Mouse (Mus musculus) heart, postnatal 0 days (tissue): ENCODE data around the gene Slc6a16.

Experiments
- CTCF ChIP-seq: IDR thresholded peaks from 2 replicates; pipeline ENCODE4 v1.5.1; 2016; ENCODE audit warnings: antibody characterized with exemption, control low read depth, low read depth
- EP300 ChIP-seq: IDR thresholded peaks from 2 replicates; pipeline ENCODE4 v1.6.1; 2016; ENCODE audit warnings: antibody characterized with exemption, low read depth

GRCm38 (mm10) chr7:45234922-45235571 lies 5.8 kb upstream of the Slc6a16 start:
- TF ChIP-seq CTCF: no peak
- TF ChIP-seq EP300: no peak
